Comparison of ENCODE assay signal across 17 mouse cellular contexts in the genomic region with DNA sequence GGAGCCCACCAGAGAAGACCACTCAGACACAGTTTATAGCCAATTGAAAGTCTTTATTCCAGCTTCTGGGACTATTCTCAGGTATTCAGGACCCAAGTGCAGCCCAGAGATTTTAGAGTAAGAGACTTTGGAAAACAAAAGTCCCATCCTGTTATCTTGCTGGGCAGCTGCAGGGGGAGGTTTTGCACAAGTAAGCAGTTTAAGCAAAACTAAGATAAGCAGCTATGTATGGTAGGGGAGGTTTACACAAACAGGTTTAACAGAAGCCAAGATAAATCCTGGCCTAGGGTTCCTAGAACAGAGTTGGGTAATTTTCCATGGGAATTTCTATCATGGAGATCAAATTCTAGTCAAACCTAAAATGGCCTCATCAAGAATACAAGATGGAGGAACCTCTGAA.
DNase-seq lines count a peak whose midpoint lies in the region; ATAC-seq lines count a peak whose summit lies in the region.
"Had no signal": no experiment of that assay in that cellular context is flagged by ENCODE, and none has a peak within 500 bp of the region (broad histone marks: within the 10 kb centered on the region; RNA-seq: fewer than 3 reads in every experiment).

No protein-coding gene starts in this region.

- H3K4me3 ChIP-seq in kidney, embryonic 14.5 days (ENCODE audit: low read length), result no peak overlapping the region
- H3K4me3 ChIP-seq: embryonic facial prominence, embryonic 10.5 days; embryonic facial prominence, embryonic 12.5 days had no signal

- H3K27me3 ChIP-seq in kidney, embryonic 14.5 days (ENCODE audit: control insufficient read depth, insufficient read depth, low read length), result no peaks in the 10 kb centered on the region
- H3K27me3 ChIP-seq: embryonic facial prominence, embryonic 12.5 days had no signal

- no peaks in the 10 kb centered on the region for H3K36me3 ChIP-seq in kidney, embryonic 14.5 days (ENCODE audit: control insufficient read depth, insufficient read depth, low read length)

- no peak overlapping the region for H3K4me2 ChIP-seq in kidney, embryonic 14.5 days (replicated peaks; ENCODE audit: low read depth, low read length)
- H3K4me2 ChIP-seq: embryonic facial prominence, embryonic 12.5 days had no signal

- no peak overlapping the region for H3K27ac ChIP-seq in kidney, embryonic 14.5 days (ENCODE audit: low read depth, low read length)
- H3K27ac ChIP-seq: embryonic facial prominence, embryonic 10.5 days; embryonic facial prominence, embryonic 12.5 days had no signal

- H3K9ac ChIP-seq in kidney, embryonic 14.5 days (ENCODE audit: low read depth, low read length), result no peak overlapping the region
- H3K9ac ChIP-seq: embryonic facial prominence, embryonic 12.5 days had no signal

- ATAC-seq in megakaryocyte-erythroid progenitor cell, adult 5-6 weeks (replicated peaks; ENCODE audit: low FRiP score, low TSS enrichment, poor library complexity, severe bottlenecking), result peak; percentile 79
- no peak for ATAC-seq in kidney, embryonic 14.5 days (ENCODE audit: low FRiP score, low TSS enrichment)
- ATAC-seq: forebrain, embryonic 14.5 days; forebrain, embryonic 16.5 days had no signal

- peak; percentile 6 for DNase-seq in c-Kit-positive CD71-positive TER-119-negative erythroid progenitor cells, embryonic 14.5 days (ENCODE audit: low read depth)
- DNase-seq in spleen, adult 18-20 months, result no peak
- DNase-seq in cerebellum, postnatal 25 days, result no peak
- DNase-seq: adrenal gland, adult 8-10 months; adrenal gland, postnatal 14 days; adrenal gland, postnatal 36 days; cerebellum, adult 11 months; cerebellum, adult 18-20 months; cerebellum, adult 8-10 months; cerebellum, adult 9-11 months; cerebellum, postnatal 14 days had no signal

- H3K9me3 ChIP-seq in kidney, embryonic 14.5 days (ENCODE audit: control insufficient read depth, low read length), result no peaks in the 10 kb centered on the region
- H3K9me3 ChIP-seq: embryonic facial prominence, embryonic 10.5 days; embryonic facial prominence, embryonic 12.5 days had no signal

- H3K4me1 ChIP-seq in kidney, embryonic 14.5 days (ENCODE audit: control insufficient read depth, insufficient read depth, low read length), result no peaks in the 10 kb centered on the region
- H3K4me1 ChIP-seq: embryonic facial prominence, embryonic 10.5 days; embryonic facial prominence, embryonic 12.5 days had no signal
